Mouse (Mus musculus): Measurements from ENCODE around the gene Gigyf2. TPM values are rescaled to one million over a fixed set of nuclear protein-coding genes. Genes with fewer than 3 reads are reported as not detected.
A peak's percentile ranks its signal among the peaks of the same experiment; 100 is the strongest.
"Not testable (repeated sequence)": the region's sequence is repeated elsewhere in the genome, so short reads cannot be mapped to it uniquely, and the experiment has no call there.

The Gigyf2 gene
- total and polyA plus RNA-seq, 3 experiments, result 87.3 to 156 (median 93.5) TPM

DNA sequence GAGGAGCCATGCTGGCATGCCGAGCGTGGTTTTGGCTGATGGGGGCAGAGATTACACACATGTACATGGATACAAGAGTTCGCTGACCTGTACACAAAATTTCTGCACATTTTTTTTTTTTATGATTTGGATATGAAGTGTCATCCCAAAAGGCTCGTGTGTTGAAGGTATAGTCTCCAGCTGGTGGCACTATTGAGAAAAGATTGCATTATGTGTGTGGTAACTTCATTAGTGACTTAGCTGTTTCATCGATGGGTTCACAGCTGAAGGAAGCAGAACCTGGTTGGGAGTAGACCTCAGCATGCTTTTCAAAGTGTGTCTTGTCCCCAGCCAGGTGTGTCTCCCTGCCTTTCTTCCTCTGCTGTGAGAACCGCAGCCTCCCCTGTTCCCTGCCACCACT is 141.5 kb downstream of the Gigyf2 start (continued):
- TF ChIP-seq ZMIZ1 (IDR thresholded peaks at IDR 0.05; ENCODE audit: low read depth, low read length), result no peak
- TF ChIP-seq SMC3 (IDR thresholded peaks at IDR 0.05; ENCODE audit: low read depth, low read length), result peak; percentile 53

DNA sequence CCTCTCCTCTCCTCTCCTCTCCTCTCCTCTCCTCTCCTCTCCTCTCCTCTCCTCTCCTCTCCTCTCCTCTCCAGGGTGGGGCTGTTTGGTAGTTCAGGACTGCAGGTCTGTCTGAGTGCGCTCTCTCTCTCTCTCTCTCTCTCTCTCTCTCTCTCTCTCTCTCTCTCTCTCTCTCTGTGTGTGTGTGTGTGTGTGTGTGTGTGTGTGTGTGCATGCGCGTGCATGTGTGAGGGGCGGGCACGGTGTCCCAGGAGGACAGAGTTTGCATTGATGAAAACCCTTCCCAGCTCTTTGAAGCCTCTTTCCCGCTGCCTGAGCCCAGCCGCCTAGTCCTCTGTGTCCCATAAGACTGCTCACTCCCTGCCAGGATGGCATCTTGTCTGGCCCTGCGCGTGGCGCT is 143.2 kb downstream of the Gigyf2 start, which contains the start of gene Snorc:
TSS of gene Snorc (plus strand) at position 301 of the 400 bp plus-strand sequence.
- H3K36me3 ChIP-seq (replicated peaks in 1 of 2; ENCODE audit: control insufficient read depth in 1 of 2, insufficient read depth in 1 of 2, low read length in 1 of 2); H3K4me1 ChIP-seq (ENCODE audit: control insufficient read depth in 1 of 2, insufficient read depth in 2 of 2); in situ Hi-C loops (cut with MboI; ENCODE audit: low pct_ligation_motif_present, low pct_unique_long_range_greater_than_20kb, low sequenced_read_pairs); DNase-seq (ENCODE audit: extremely low read depth); H3K79me2 ChIP-seq (replicated peaks; ENCODE audit: control insufficient read depth, extremely low read depth, insufficient read depth, poor library complexity, severe bottlenecking); H3K27ac ChIP-seq (ENCODE audit: insufficient read depth, low read depth); H3K4me3 ChIP-seq (replicated peaks in 1 of 3; ENCODE audit: low read depth in 2 of 3, low read length in 2 of 3, poor library complexity in 1 of 3); H3K9me3 ChIP-seq (replicated peaks; ENCODE audit: low read length); H3K9ac ChIP-seq (ENCODE audit: insufficient read depth, low read depth); dilution Hi-C loops (cut with MboI; ENCODE audit: extremely low pct_ligation_motif_present, extremely low pct_unique_long_range_greater_than_20kb, low sequenced_read_pairs); H3K4me2 ChIP-seq (ENCODE audit: insufficient read depth, low read depth, poor library complexity, severe bottlenecking): not testable (repeated sequence)
- peaks cover 17% of the 10 kb centered on the region for H3K27me3 ChIP-seq (replicated peaks)

DNA sequence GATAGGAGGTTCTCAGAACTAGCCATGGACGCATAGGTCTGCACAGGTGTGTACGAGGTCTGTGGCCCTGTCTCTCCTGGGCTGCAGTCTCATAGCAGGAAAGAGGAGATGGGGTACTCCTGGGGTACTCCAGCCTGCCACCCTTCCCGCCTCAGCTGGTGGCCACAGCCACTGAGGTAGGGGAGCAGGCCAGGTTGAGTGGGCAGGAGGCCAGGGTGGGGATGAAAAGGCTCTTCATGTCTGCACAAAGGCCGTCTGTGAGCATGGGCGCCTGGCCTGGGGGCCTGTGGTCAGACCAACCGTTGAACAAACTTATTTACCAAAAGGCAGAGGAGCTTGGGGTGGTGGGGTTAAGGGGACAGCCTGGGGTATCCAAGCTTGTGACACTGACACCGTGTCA is 145.1 kb downstream of the Gigyf2 start:
- Histone ChIP-seq H3K9me3 (replicated peaks; ENCODE audit: low read length) (no peaks in the 10 kb centered on the region), H3K4me1 (ENCODE audit: control insufficient read depth in 1 of 2, insufficient read depth in 2 of 2) (no peaks in the 10 kb centered on the region), H3K9ac (ENCODE audit: insufficient read depth, low read depth) (no peak overlapping the region), H3K27ac (ENCODE audit: insufficient read depth, low read depth) (no peak overlapping the region), H3K36me3 (replicated peaks in 1 of 2; ENCODE audit: control insufficient read depth in 1 of 2, insufficient read depth in 1 of 2, low read length in 1 of 2) (no peaks in the 10 kb centered on the region), H3K4me2 (ENCODE audit: insufficient read depth, low read depth, poor library complexity, severe bottlenecking) (no peak overlapping the region), H3K4me3 (replicated peaks in 1 of 3; ENCODE audit: low read depth in 2 of 3, low read length in 2 of 3, poor library complexity in 1 of 3) (no peak overlapping the region), H3K79me2 (replicated peaks; ENCODE audit: control insufficient read depth, extremely low read depth, insufficient read depth, poor library complexity, severe bottlenecking) (no peaks in the 10 kb centered on the region), H3K27me3 (replicated peaks) (peaks cover 22% of the 10 kb centered on the region)
- in situ Hi-C loops (cut with MboI; ENCODE audit: low pct_ligation_motif_present, low pct_unique_long_range_greater_than_20kb, low sequenced_read_pairs), result no loop called here
- dilution Hi-C loops (cut with MboI; ENCODE audit: extremely low pct_ligation_motif_present, extremely low pct_unique_long_range_greater_than_20kb, low sequenced_read_pairs), result no loop called here
- no peak for DNase-seq (ENCODE audit: extremely low read depth)
- TF ChIP-seq RCOR1 (conservative IDR thresholded peaks at IDR 0.05; ENCODE audit: low read depth, low read length), result no peak
- TF ChIP-seq TCF12 (IDR thresholded peaks at IDR 0.05; ENCODE audit: low read depth, low read length), result no peak
- no peak for TF ChIP-seq POLR2A (IDR thresholded peaks at IDR 0.05; ENCODE audit: low read depth, low read length)
- TF ChIP-seq TBP (conservative IDR thresholded peaks at IDR 0.05; ENCODE audit: low read depth, low read length), result no peak
- TF ChIP-seq ZC3H11A (IDR thresholded peaks at IDR 0.05; ENCODE audit: low read depth, low read length), result no peak
- TF ChIP-seq E2F4 (IDR thresholded peaks at IDR 0.05; ENCODE audit: insufficient replicate concordance, low read depth, low read length), result no peak
- TF ChIP-seq POLR2AphosphoS2 (IDR thresholded peaks at IDR 0.05; ENCODE audit: low read depth, low read length), result no peak
- TF ChIP-seq CHD2 (IDR thresholded peaks at IDR 0.05; ENCODE audit: low read length), result no peak

DNA sequence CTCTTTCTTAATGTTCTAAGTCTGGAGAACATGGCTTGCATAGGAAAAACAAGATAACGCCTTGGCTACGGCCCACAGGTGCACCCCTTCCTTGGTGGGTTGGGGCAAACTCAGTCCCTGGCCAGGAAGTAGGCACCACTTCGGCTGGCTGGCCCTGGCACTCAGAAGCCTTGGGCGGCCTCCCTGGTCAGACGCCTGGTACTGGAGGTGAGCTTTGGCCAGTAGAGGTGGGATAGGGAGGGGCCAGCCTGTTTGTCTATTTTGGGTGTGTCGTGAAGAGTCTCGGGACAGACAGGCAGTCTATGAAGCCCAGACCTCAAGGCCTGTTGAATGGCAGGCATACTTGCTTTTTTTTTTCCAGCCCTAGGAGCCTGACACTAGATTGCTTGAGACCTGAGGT is 145.8 kb downstream of the Gigyf2 start:
- Histone ChIP-seq H3K27ac (ENCODE audit: insufficient read depth, low read depth) (no peak overlapping the region), H3K9me3 (replicated peaks; ENCODE audit: low read length) (no peaks in the 10 kb centered on the region), H3K4me3 (replicated peaks in 1 of 3; ENCODE audit: low read depth in 2 of 3, low read length in 2 of 3, poor library complexity in 1 of 3) (no peak overlapping the region), H3K4me1 (ENCODE audit: control insufficient read depth in 1 of 2, insufficient read depth in 2 of 2) (no peaks in the 10 kb centered on the region), H3K27me3 (replicated peaks) (peaks cover 26% of the 10 kb centered on the region), H3K36me3 (replicated peaks in 1 of 2; ENCODE audit: control insufficient read depth in 1 of 2, insufficient read depth in 1 of 2, low read length in 1 of 2) (no peaks in the 10 kb centered on the region), H3K79me2 (replicated peaks; ENCODE audit: control insufficient read depth, extremely low read depth, insufficient read depth, poor library complexity, severe bottlenecking) (no peaks in the 10 kb centered on the region), H3K4me2 (ENCODE audit: insufficient read depth, low read depth, poor library complexity, severe bottlenecking) (no peak overlapping the region), H3K9ac (ENCODE audit: insufficient read depth, low read depth) (no peak overlapping the region)
- dilution Hi-C loops (cut with MboI; ENCODE audit: extremely low pct_ligation_motif_present, extremely low pct_unique_long_range_greater_than_20kb, low sequenced_read_pairs) (no loop called here), in situ Hi-C loops (cut with MboI; ENCODE audit: low pct_ligation_motif_present, low pct_unique_long_range_greater_than_20kb, low sequenced_read_pairs) (no loop called here)
- no peak for DNase-seq (ENCODE audit: extremely low read depth)
- TF ChIP-seq MEF2A (IDR thresholded peaks at IDR 0.05; ENCODE audit: borderline replicate concordance, low read depth, low read length) (no peak), KAT2A (IDR thresholded peaks at IDR 0.05; ENCODE audit: insufficient replicate concordance, low read length) (no peak), ELF1 (IDR thresholded peaks at IDR 0.05; ENCODE audit: low read depth, low read length) (no peak), NRF1 (IDR thresholded peaks at IDR 0.05; ENCODE audit: low read depth, low read length) (no peak), MAZ (IDR thresholded peaks at IDR 0.05; ENCODE audit: low read depth, low read length) (no peak), ETS1 (conservative IDR thresholded peaks at IDR 0.05; ENCODE audit: low read depth, low read length) (no peak), MAFK (IDR thresholded peaks at IDR 0.05; ENCODE audit: insufficient replicate concordance, low read length) (no peak), TBP (conservative IDR thresholded peaks at IDR 0.05; ENCODE audit: low read depth, low read length) (no peak), SIN3A (IDR thresholded peaks at IDR 0.05; ENCODE audit: low read length) (no peak), SMC3 (IDR thresholded peaks at IDR 0.05; ENCODE audit: low read depth, low read length) (no peak), MAX (IDR thresholded peaks at IDR 0.05; ENCODE audit: low read length) (no peak), CTCF (conservative IDR thresholded peaks at IDR 0.05 in 1 of 2, IDR thresholded peaks at IDR 0.05 in 1 of 2; ENCODE audit: low read depth in 2 of 2, low read length in 2 of 2) (no peak), UBTF (IDR thresholded peaks at IDR 0.05; ENCODE audit: low read depth, low read length) (no peak), IRF4 (IDR thresholded peaks at IDR 0.05; ENCODE audit: low read depth, low read length) (no peak), NELFE (IDR thresholded peaks at IDR 0.05; ENCODE audit: low read depth, low read length) (no peak), JUND (conservative IDR thresholded peaks at IDR 0.05; ENCODE audit: low read depth, low read length) (no peak), PAX5 (IDR thresholded peaks at IDR 0.05; ENCODE audit: low read length) (no peak)
